Mouse (Mus musculus): Measurements from ENCODE around the gene Usp36. TPM values are rescaled to one million over a fixed set of nuclear protein-coding genes. Genes with fewer than 3 reads are reported as not detected.
"Not testable (repeated sequence)": the region's sequence is repeated elsewhere in the genome, so short reads cannot be mapped to it uniquely, and the experiment has no call there.

Gene Usp36
- polyA plus RNA-seq, 1 experiment from 2014 or later, result 17.4 TPM

DNA sequence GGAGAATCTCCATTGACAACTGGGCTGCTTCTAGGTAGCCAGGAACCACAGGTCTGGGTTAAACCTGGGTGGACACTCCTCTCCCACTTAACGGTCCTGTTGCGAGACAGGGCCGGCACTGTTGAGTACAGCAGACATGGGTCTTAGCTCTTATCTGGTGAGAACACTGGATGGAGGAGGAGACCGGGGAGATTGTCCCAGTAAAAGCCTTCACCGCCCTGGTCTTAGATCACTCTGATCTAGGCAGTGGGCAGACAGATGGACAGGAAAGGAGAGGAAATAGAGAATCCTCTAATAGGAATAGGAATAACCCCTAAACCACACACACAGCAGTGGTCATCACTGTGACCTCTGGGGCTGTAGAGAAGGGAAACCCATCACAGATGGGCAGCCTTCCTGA is 33.9 kb upstream of the Usp36 start:
- no peak overlapping the region for H3K27ac ChIP-seq (replicated peaks)
- WGBS, result 94% methylated on average over 5 of the region's 5 CpGs
- peaks cover 7% of the 10 kb centered on the region for H3K36me3 ChIP-seq
- no peak overlapping the region for H3K4me3 ChIP-seq
- H3K9me3 ChIP-seq, result no peaks in the 10 kb centered on the region
- H3K4me2 ChIP-seq (replicated peaks), result no peak overlapping the region
- no peak for ATAC-seq (replicated peaks)
- no peak overlapping the region for H3K9ac ChIP-seq (replicated peaks)
- no peaks in the 10 kb centered on the region for H3K27me3 ChIP-seq
- H3K4me1 ChIP-seq, result peaks cover 34% of the 10 kb centered on the region

DNA sequence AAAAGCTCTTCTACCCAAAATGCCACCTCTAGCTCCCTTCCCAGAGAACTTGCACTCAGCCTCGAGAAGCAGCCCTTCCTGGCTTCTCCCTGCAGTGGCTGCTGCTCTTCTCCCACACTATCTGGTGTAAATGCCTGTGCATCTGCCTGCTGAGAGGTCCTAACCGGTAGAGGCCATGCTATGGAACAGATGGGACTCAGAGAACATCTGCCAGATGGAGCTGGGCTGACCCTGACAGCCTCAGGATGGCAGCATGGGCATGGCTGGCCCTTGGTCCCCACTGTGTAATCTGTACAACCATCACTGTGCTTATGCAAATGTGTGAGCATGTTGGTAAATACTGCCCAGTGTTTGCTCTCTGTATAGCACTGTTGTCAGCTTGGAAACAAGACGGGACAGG is 32.6 kb upstream of the Usp36 start:
- Histone ChIP-seq H3K4me1 (peaks cover 23% of the 10 kb centered on the region), H3K9me3 (no peaks in the 10 kb centered on the region), H3K36me3 (peaks cover 12% of the 10 kb centered on the region), H3K4me3 (no peak overlapping the region), H3K9ac (replicated peaks) (no peak overlapping the region), H3K4me2 (replicated peaks) (no peak overlapping the region), H3K27ac (replicated peaks) (no peak overlapping the region), H3K27me3 (no peaks in the 10 kb centered on the region)
- ATAC-seq (replicated peaks), result no peak
- WGBS, result 53% methylated on average over 3 of the region's 3 CpGs

DNA sequence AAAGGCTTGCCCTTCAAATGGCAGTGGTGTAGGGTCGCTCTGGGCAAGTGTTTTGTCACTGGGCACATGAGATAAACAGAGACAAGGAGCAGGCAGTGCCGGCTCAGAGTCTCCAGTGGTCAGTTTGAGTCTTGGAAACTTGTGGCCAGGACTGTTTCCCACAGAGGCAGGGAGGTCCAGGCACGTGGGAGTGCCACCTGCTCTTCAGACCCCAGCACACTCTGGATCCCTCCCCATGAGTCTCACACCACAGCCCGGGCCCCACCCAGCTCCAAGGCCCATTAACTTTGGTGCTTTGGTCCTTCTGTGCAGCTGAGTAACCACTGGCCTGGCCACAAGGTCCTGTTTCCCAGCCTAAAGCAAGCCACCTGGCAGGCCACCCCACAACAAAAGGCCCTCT is 31.9 kb upstream of the Usp36 start:
- 84% methylated on average over 4 of the region's 4 CpGs for WGBS

DNA sequence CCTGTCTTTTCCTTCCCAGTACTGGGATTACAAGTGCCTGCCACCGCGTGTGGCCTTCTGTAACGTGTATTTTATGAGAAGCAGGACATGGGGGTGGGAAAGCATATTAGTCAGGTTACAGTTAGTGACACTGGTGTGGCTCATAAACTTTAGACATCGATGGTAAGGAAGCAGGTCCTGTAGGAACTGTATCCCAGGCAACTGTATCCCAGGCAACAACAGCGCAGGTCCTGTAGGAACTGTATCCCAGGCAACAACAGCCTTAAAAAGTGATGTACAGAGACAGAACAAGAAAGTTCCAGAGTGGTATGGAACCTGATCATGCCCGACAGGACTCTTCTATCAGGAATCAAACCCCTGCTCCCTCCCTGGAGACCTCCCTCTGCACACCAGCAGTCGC is 31.5 kb upstream of the Usp36 start:
- Histone ChIP-seq H3K4me3 (no peak overlapping the region), H3K27ac (replicated peaks) (no peak overlapping the region)
- ATAC-seq (replicated peaks), result no peak

More for the DNA sequence above, 31.9 kb upstream of the Usp36 start:
- H3K4me1 ChIP-seq, result peaks cover 17% of the 10 kb centered on the region
- no peaks in the 10 kb centered on the region for H3K27me3 ChIP-seq
- H3K27ac ChIP-seq (replicated peaks), result no peak overlapping the region
- ATAC-seq (replicated peaks), result no peak
- no peak overlapping the region for H3K4me2 ChIP-seq (replicated peaks)
- H3K36me3 ChIP-seq, result peaks cover 12% of the 10 kb centered on the region
- H3K9ac ChIP-seq (replicated peaks), result no peak overlapping the region
- H3K4me3 ChIP-seq, result no peak overlapping the region
- H3K9me3 ChIP-seq, result no peaks in the 10 kb centered on the region

DNA sequence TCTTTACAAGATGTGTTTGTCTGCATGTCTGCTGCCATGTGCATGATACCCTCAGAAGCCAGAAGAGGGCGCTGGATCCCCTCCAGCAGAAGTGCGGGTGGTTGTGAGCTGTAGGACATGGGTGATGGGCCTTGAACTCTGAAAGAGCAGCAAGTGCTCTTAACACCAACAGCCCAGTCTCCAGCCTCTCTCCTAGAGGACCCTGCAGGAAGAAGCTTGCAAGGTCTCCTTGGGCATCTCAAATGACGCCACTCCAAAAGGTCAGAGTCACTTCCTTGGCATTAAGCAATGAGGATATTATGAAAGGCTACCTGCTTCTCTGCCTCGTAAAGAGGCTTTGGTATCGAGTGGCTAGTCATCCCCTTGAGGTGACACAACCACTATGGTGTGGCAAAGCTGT is 28.6 kb upstream of the Usp36 start:
- Histone ChIP-seq H3K27me3 (no peaks in the 10 kb centered on the region), H3K27ac (replicated peaks) (no peak overlapping the region), H3K9ac (replicated peaks) (no peak overlapping the region), H3K9me3 (no peaks in the 10 kb centered on the region), H3K4me2 (replicated peaks) (no peak overlapping the region), H3K36me3 (peaks cover 18% of the 10 kb centered on the region), H3K4me3 (no peak overlapping the region), H3K4me1 (peaks cover 6% of the 10 kb centered on the region; the same call in 1 of the 2 replicates)
- ATAC-seq (replicated peaks), result no peak
- 62% methylated on average over 5 of the region's 5 CpGs for WGBS

More for the DNA sequence above, 31.5 kb upstream of the Usp36 start:
- Histone ChIP-seq H3K9ac (replicated peaks) (no peak overlapping the region), H3K27me3 (no peaks in the 10 kb centered on the region), H3K4me1 (peaks cover 12% of the 10 kb centered on the region), H3K4me2 (replicated peaks) (no peak overlapping the region), H3K9me3 (no peaks in the 10 kb centered on the region), H3K36me3 (peaks cover 12% of the 10 kb centered on the region)
- WGBS, result 76% methylated on average over 7 of the region's 7 CpGs

DNA sequence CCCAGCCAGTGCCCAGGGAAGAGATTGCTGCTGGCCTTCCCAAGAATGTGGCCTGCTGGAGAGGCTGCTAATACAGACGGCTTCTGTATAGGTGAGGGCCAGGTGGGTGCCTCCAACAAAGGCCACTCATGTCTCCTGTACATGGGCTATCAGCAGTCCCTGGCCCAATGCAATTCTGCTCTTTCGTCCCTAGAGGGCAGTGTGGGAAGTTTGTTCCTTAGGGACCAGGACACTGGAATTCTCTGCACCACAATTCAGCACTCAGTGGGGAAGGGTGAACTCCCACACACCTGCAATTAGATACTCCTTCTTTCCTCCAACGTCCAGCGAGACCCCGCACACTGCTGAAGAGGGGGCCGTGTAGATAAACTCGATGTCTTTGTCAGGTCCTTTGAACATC is 27.1 kb upstream of the Usp36 start:
- Histone ChIP-seq H3K36me3 (peaks cover 20% of the 10 kb centered on the region), H3K4me1 (peaks cover 6% of the 10 kb centered on the region; the same call in 1 of the 2 replicates), H3K4me3 (no peak overlapping the region), H3K9me3 (no peaks in the 10 kb centered on the region), H3K27me3 (no peaks in the 10 kb centered on the region), H3K4me2 (replicated peaks) (no peak overlapping the region), H3K9ac (replicated peaks) (no peak overlapping the region), H3K27ac (replicated peaks) (no peak overlapping the region)
- ATAC-seq (replicated peaks), result no peak
- WGBS, result 20% methylated on average over 7 of the region's 7 CpGs

DNA sequence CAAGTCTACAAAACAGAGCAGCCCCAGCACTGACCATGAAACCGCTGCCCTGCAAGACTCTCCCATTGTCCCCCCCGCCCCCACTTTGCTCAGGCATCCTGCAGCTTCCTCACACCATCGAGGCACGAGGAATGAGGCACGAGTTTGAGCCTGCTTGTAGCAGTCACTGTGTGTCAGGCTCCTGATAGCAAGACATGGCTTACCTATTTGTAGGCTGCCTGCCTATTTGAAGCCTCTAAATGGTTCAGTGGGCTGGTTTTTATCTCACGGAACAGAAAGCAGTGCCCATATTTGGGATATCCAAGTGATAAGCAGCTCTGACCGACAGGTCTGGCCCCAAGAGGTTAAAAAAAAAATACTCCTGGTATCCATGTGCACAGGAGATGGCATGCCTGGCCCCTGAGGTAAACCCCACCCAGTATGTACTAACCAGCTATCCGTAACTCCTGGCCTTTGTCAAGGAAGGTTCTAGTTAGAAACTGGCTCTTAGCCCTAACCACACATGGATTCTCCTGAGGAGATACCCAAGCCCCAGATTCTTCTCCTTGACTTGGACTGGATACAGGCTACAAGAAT is 26.3 kb upstream of the Usp36 start:
- H3K9me3 ChIP-seq, result no peaks in the 10 kb centered on the region
- H3K9ac ChIP-seq (replicated peaks), result no peak overlapping the region
- 94% methylated on average over 8 of the region's 8 CpGs for WGBS
- H3K4me2 ChIP-seq (replicated peaks), result no peak overlapping the region
- no peak overlapping the region for H3K27ac ChIP-seq (replicated peaks)
- H3K27me3 ChIP-seq, result no peaks in the 10 kb centered on the region
- no peak for ATAC-seq (replicated peaks)
- H3K4me1 ChIP-seq, result 0 out of 2 replicates have a peak, but pooled peaks cover under 1% of the 10 kb centered on the region
- H3K4me3 ChIP-seq, result no peak overlapping the region
- peaks cover 28% of the 10 kb centered on the region for H3K36me3 ChIP-seq

DNA sequence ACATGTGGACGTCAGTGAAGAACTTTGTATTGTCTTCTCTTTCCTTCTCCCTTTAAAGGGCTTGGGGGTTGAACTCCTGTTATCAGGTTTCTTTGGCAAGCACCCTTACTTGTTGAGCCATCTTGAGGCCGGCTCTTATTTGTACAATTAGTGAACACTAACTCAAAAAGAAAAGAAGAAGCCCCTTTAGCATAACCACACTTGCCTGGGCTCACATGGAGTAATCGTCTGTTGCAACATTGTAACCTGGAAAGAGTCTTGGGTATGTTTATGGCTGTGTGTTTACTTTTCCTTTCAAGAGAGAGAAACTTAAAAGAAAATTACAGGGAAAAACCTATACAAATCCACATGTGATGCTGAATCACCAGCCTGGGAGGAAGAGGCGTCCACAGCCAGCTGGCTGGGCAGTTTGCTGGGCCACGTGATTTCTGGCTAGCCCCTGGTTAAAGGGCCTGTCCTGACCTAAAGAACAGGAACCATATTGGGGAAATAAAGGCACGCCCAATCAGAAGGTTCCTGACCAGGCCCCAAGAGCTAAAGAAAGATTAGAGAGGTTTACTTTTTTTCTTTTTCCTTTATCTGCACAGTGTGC is 22.2 kb upstream of the Usp36 start:
- Histone ChIP-seq H3K4me2 (replicated peaks) (no peak overlapping the region), H3K4me3 (no peak overlapping the region), H3K9ac (replicated peaks) (no peak overlapping the region), H3K36me3 (peaks cover 47% of the 10 kb centered on the region), H3K27me3 (no peaks in the 10 kb centered on the region), H3K27ac (replicated peaks) (no peak overlapping the region), H3K4me1 (no peaks in the 10 kb centered on the region), H3K9me3 (0 out of 2 replicates have a peak, but pooled peaks cover 3% of the 10 kb centered on the region)
- 87% methylated on average over 6 of the region's 6 CpGs for WGBS
- no peak for ATAC-seq (replicated peaks)

DNA sequence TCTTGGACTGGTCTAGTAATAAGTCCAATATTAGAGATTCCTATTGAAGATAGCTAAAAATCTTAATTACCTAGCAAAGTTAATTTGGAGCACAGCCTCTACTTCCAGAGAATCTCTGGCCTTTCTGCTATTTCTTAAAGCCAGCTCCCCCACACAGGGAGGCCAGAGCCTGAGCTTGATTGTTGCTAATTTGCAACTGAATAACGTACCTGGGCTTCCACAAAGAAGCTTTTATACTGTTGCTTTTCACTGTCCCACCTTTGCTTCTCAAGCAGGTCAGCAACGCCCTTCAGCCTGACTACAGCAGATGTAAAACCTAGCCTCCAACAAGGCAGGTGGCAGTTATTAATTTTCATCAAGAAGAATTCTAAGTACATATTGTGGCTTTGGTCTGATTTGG is 17.9 kb upstream of the Usp36 start:
- ATAC-seq (replicated peaks); H3K4me2 ChIP-seq (replicated peaks); H3K9me3 ChIP-seq; H3K4me3 ChIP-seq; H3K9ac ChIP-seq (replicated peaks); H3K27me3 ChIP-seq; H3K4me1 ChIP-seq; H3K27ac ChIP-seq (replicated peaks): not testable (repeated sequence)
- 84% methylated on average over 2 of the region's 2 CpGs for WGBS
- peaks cover 48% of the 10 kb centered on the region for H3K36me3 ChIP-seq

DNA sequence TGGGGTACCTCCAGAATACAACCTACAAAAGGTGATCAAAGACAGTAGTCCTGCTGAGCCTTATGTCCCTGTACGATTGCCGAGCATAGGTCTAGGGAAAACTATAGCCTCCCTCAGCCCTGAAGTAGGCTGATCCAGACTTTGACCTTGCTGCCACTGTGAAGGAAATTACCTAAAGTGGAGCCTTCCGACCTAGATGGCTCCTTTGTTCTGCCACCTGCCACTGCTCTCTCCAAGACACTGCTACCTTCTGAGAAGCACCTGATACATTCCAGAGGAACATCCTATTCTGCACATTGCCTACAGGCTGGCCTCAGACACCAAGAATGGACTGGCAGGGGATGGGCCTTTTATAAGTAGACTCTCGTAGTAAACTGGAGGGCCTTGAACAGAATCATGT is 13.9 kb upstream of the Usp36 start:
- not testable (repeated sequence) for H3K4me2 ChIP-seq (replicated peaks); H3K4me3 ChIP-seq; H3K9me3 ChIP-seq; ATAC-seq (replicated peaks); H3K4me1 ChIP-seq; H3K27me3 ChIP-seq; H3K9ac ChIP-seq (replicated peaks); H3K27ac ChIP-seq (replicated peaks)
- peaks cover 21% of the 10 kb centered on the region for H3K36me3 ChIP-seq
- WGBS, result 92% methylated on average over 4 of the region's 4 CpGs

DNA sequence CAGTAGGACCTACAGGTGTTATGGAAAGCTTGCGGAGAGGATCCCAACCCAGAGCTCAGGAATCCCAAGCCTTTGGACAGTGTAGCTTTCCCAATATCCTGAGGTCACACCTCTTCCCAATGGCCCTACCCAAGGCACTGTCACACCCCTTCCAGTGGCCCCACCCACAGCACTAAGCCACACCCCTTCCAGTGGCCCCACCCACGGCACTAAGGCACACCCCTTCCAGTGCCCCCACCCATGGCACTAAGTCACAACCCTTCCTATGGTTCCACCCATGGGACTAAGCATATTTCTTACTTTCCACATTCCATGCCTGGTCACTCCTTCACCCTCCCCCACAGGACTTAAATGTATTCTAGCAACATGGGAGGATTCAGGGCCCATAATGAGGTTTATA is 8.8 kb upstream of the Usp36 start:
- Histone ChIP-seq H3K36me3 (peaks cover 11% of the 10 kb centered on the region; the same call in 1 of the 2 replicates), H3K27ac (replicated peaks) (no peak overlapping the region), H3K4me2 (replicated peaks) (no peak overlapping the region), H3K9me3 (no peaks in the 10 kb centered on the region), H3K4me1 (no peaks in the 10 kb centered on the region), H3K4me3 (no peak overlapping the region), H3K9ac (replicated peaks) (no peak overlapping the region), H3K27me3 (no peaks in the 10 kb centered on the region)
- WGBS, result 89% methylated on average over 2 of the region's 2 CpGs
- no peak for ATAC-seq (replicated peaks)

DNA sequence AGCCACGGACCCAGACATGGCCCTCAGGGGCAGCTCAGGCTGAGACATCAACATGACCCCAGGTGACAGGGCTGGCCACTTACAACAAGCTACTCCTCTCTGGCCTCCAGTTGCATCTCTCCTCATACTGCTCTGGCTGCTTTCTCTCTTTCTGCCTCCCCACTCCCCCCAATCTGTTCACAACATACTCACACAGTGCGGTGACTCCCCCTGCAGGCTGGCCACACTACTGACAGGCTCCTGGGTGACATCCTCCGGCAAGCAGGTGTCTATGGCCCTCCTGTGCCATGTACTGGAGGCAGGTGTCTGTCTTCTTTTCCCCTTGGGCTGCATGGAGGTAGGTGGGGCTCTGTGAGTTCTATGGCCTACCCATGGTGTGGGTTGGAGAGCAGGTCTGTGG is 7.9 kb upstream of the Usp36 start:
- Histone ChIP-seq H3K9me3 (no peaks in the 10 kb centered on the region), H3K4me3 (no peak overlapping the region), H3K27ac (replicated peaks) (no peak overlapping the region), H3K9ac (replicated peaks) (no peak overlapping the region), H3K4me1 (no peaks in the 10 kb centered on the region), H3K27me3 (no peaks in the 10 kb centered on the region), H3K4me2 (replicated peaks) (no peak overlapping the region), H3K36me3 (peaks cover 4% of the 10 kb centered on the region; the same call in 1 of the 2 replicates)
- WGBS, result 85% methylated on average over 3 of the region's 3 CpGs
- no peak for ATAC-seq (replicated peaks)

DNA sequence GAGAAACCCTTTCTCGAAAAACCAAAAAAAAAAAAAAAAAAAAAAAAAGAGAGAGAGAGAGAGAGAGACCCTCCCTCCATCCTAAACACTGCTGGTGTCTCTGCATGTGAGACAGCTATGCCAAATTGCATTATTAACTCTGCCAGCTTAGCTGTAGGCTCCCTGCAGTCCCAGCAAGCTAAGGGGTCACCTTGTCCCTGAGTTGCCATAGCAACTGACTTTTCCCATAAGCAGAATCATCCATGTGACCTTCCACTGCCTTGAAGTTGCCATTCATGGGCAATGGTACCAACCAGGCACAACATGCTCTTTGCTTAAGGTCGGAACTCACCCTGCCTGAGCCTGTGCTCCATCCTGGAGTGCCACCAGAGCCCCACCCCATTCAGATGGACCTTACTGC is 5.0 kb upstream of the Usp36 start:
- no peak overlapping the region for H3K4me2 ChIP-seq (replicated peaks)
- H3K9ac ChIP-seq (replicated peaks), result no peak overlapping the region
- no peak for ATAC-seq (replicated peaks)
- H3K27ac ChIP-seq (replicated peaks), result no peak overlapping the region
- H3K27me3 ChIP-seq, result no peaks in the 10 kb centered on the region
- no peaks in the 10 kb centered on the region for H3K9me3 ChIP-seq
- peaks cover 5% of the 10 kb centered on the region for H3K4me1 ChIP-seq
- H3K36me3 ChIP-seq, result no peaks in the 10 kb centered on the region
- WGBS, result 67% methylated on average over 2 of the region's 2 CpGs
- no peak overlapping the region for H3K4me3 ChIP-seq

Measured in forebrain, embryonic 15.5 days (tissue).